Mouse (Mus musculus): ENCODE measurements around the gene Sema6b. TPM values are rescaled to one million over a fixed set of nuclear protein-coding genes. Genes with fewer than 3 reads are reported as not detected.

Gene Sema6b
- total RNA-seq (2014; rRNA removed) (91.6 and 97.5 TPM in 2 replicates), polyA plus RNA-seq (2015; fragmentation: Nextera tagmentation; extraction: Ambion mirVana) (12.9 and 13.2 TPM in 2 replicates)

DNA sequence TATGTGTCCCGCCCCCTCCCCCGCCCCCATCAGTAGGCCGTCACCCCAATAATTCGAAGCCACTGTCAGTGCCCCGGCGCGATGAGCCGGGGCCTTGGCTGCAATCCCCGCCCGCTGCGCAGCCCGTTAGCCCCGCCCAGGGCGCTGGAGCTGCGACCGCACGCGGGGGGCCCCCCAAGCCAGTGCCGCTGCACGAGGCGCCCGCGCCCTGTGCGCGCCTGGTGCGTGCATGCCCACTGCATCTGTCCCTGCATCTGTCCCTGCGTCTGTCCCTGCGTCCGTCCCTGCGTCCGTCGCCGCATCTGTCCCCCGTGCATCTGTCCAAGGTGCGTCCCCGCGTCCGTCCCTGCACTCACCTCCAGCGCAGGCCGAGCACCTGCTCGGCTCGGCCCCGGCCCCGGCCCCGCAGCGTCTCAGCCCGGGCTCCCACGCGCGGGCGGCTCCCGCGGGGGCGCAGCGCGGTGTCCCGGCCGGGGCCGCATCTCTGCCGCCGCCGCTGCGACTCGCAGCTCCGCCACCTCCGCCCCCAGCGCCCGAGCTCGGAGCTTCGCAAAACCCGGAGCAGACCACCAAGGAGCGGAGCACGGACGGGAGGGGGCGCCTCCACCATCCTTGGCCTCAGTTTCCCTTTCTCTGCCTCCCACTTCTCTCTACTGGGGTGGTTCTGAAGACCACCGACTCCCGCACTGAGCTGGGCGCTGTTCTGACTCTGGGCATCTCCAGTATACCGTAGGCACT, at the start of gene Sema6b:
Gene Sema6b, minus strand, starts transcription at position 486 of the 738 bp plus-strand sequence.
- Histone ChIP-seq H3K27ac (peak within 1 kb of the TSS; percentile 78), H3K9me3 (ENCODE audit: low read length) (no peaks in the 10 kb centered on the region), H3K9ac (replicated peaks; ENCODE audit: low read length) (peak within 1 kb of the TSS; percentile 83), H3K27me3 (ENCODE audit: insufficient read depth, low read length) (no peaks in the 10 kb centered on the region), H3K4me1 (ENCODE audit: insufficient read depth, low read length) (peaks cover 13% of the 10 kb centered on the region; the same call in 1 of the 2 replicates), H3K4me2 (ENCODE audit: low read depth, low read length) (peak within 1 kb of the TSS; percentile 81), H3K4me3 (ENCODE audit: low read length) (peak within 1 kb of the TSS; percentile 76), H3K36me3 (ENCODE audit: insufficient read depth, low read length) (no peaks in the 10 kb centered on the region)
- DNase-seq (ENCODE audit: low spot score): peak; percentile 87
- ATAC-seq: peak; percentile 45
- WGBS: 1% methylated on average over 77 of the region's 79 CpGs
- TF ChIP-seq CTCF (IDR thresholded peaks at IDR 0.05; ENCODE audit: low read depth): peak; percentile 41

DNA sequence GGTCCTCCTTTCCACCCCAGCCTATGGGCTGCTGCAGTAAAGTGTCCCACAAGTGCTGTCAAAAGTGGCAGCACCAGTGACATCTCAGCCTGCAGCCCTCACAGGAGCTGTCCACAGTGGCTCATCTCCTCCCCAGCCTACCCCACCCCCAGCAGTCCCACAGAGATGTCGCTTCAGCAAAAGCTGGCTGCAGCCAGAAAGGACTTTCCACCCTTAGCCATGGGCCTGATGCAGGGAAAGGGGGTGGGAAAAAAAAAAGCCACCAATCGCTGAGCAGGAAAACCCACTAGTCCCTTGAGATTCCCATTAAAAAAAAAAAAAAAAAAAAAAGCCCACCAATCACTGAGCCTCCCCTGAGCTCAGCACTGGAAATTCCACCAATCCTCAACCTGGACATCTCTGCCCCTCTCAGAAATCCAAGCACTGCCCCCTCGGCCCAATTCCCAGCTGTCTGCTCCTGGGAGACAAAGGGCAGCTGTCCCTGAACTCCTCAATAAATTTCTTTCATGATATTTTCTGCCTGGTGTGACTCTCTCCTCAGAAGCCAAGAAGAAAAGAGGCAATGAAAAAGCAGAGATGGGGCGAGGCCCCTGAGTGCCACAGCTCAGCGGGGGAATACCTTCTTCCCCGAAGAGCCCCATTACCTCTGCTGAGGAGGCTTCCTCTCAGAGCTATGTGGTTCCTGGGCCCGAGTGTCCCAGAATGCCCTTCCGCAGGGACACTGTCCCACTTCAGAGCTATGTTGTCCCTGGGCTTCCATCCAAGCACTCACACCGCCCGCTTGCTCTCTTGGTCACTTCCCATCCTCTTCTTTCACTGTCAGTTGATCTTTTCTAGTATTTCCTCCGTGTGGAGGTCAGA, 45.4 kb upstream of the Sema6b start:
- TF ChIP-seq CTCF (IDR thresholded peaks at IDR 0.05; ENCODE audit: low read depth): no peak
- H3K27ac ChIP-seq: peak overlapping the region; percentile 72; the same call in 1 of the 2 replicates
- no peak overlapping the region for H3K4me2 ChIP-seq (ENCODE audit: low read depth, low read length)
- no peak overlapping the region for H3K9ac ChIP-seq (replicated peaks; ENCODE audit: low read length)
- peaks cover 7% of the 10 kb centered on the region for H3K4me1 ChIP-seq (ENCODE audit: insufficient read depth, low read length)
- H3K36me3 ChIP-seq (ENCODE audit: insufficient read depth, low read length): peaks cover 37% of the 10 kb centered on the region
- H3K4me3 ChIP-seq (ENCODE audit: low read length): no peak overlapping the region
- peak; percentile 70 for DNase-seq (ENCODE audit: low spot score)
- 22% methylated on average over 11 of the region's 11 CpGs for WGBS
- ATAC-seq: peak; percentile 59
- no peaks in the 10 kb centered on the region for H3K9me3 ChIP-seq (ENCODE audit: low read length)
- H3K27me3 ChIP-seq (ENCODE audit: insufficient read depth, low read length): no peaks in the 10 kb centered on the region

- Histone ChIP-seq H3K4me3 (ENCODE audit: low read length) (peak within 1 kb of the TSS; percentile 79), H3K9me3 (ENCODE audit: low read length) (no peaks in the 10 kb centered on the region), H3K9ac (replicated peaks; ENCODE audit: low read length) (peak within 1 kb of the TSS; percentile 76), H3K27ac (peak within 1 kb of the TSS; percentile 77), H3K27me3 (ENCODE audit: insufficient read depth, low read length) (no peaks in the 10 kb centered on the region), H3K4me1 (ENCODE audit: insufficient read depth, low read length) (peaks cover 7% of the 10 kb centered on the region), H3K4me2 (ENCODE audit: low read depth, low read length) (peak within 1 kb of the TSS; percentile 84), H3K36me3 (ENCODE audit: insufficient read depth, low read length) (peaks cover 39% of the 10 kb centered on the region)
- under 1% methylated on average over 47 of the region's 47 CpGs for WGBS
- ATAC-seq (peak; percentile 93), DNase-seq (ENCODE audit: low spot score) (peak; percentile 98)
- peak; percentile 34; the same call in 1 of the 2 replicates for TF ChIP-seq CTCF (IDR thresholded peaks at IDR 0.05; ENCODE audit: low read depth)
These were observed 43.5 kb upstream of the Sema6b start, which contains the start of gene Mydgf for GRCm38 (mm10) chr17:56183658-56184103. Gene Mydgf (minus strand): TSS chr17:56183920.

- Histone ChIP-seq H3K36me3 (ENCODE audit: insufficient read depth, low read length) (peaks cover 36% of the 10 kb centered on the region), H3K4me2 (ENCODE audit: low read depth, low read length) (peak overlapping the region; percentile 84), H3K9ac (replicated peaks; ENCODE audit: low read length) (peak overlapping the region; percentile 76), H3K4me3 (ENCODE audit: low read length) (peak overlapping the region; percentile 79), H3K27ac (peak overlapping the region; percentile 77), H3K9me3 (ENCODE audit: low read length) (no peaks in the 10 kb centered on the region), H3K4me1 (ENCODE audit: insufficient read depth, low read length) (peaks cover 7% of the 10 kb centered on the region), H3K27me3 (ENCODE audit: insufficient read depth, low read length) (no peaks in the 10 kb centered on the region)
- 2% methylated on average over 14 of the region's 14 CpGs for WGBS
- no peak for TF ChIP-seq CTCF (IDR thresholded peaks at IDR 0.05; ENCODE audit: low read depth)
- DNase-seq (ENCODE audit: low spot score) (no peak), ATAC-seq (peak; percentile 30)
These were observed 43.0 kb upstream of the Sema6b start for GRCm38 (mm10) chr17:56182975-56183657.

DNA sequence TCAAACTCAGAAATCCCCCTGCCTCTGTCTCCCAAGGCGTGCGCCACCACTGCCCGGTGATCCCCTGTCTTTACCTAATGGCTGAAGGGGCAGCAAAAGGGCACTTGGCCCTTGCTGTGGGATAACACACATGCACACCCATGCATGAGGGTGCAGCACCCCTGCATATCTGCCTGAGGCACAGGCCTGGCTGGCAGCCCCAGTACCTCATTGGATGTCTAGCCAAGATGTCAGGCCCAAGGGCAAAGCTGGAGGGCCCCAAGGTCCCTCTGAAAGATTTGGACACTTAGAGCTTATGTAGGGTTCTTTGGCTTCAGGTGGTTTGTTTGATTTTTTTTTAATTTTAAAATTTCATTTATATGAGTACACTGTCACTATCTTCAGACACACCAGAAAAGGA, 35.3 kb upstream of the Sema6b start:
- Histone ChIP-seq H3K4me2 (ENCODE audit: low read depth, low read length) (no peak overlapping the region), H3K9me3 (ENCODE audit: low read length) (no peaks in the 10 kb centered on the region), H3K4me1 (ENCODE audit: insufficient read depth, low read length) (no peaks in the 10 kb centered on the region), H3K36me3 (ENCODE audit: insufficient read depth, low read length) (peaks cover 36% of the 10 kb centered on the region), H3K27ac (no peak overlapping the region), H3K4me3 (ENCODE audit: low read length) (no peak overlapping the region), H3K9ac (replicated peaks; ENCODE audit: low read length) (no peak overlapping the region), H3K27me3 (ENCODE audit: insufficient read depth, low read length) (no peaks in the 10 kb centered on the region)
- DNase-seq (ENCODE audit: low spot score) (no peak), ATAC-seq (no peak)
- 95% methylated on average over 3 of the region's 3 CpGs for WGBS
- TF ChIP-seq CTCF (IDR thresholded peaks at IDR 0.05; ENCODE audit: low read depth): no peak

DNA sequence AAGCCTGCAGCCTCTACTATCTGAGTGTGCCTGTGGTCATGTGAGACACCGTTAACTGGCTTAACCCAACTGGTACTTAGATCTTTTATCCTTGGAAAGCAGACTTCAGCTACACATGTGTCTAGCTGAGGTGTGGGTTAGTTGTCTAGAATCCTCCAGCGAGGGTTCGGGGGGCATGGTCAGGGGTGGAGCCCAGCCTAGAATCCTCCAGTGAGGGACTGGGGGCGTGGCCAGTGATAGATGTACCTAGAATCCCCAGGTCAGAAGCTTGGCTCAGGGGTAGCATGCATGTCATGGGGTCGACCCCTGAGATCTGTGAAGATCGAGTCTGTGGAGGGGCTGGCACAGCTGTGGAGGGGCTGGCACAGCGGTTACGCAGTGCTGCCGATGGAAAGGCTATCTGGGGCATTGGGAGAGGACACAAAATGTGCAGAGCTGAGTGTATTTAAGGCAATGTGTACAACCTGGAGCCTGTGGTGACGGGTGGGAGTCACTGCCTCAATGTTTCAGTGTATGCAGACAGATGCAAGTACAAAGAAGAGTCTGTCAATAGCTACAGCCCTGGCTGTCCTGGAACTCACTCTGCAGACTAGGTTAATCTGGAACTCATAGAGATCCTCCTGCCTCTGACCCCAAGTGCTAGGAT, 33.4 kb upstream of the Sema6b start:
- no peaks in the 10 kb centered on the region for H3K4me1 ChIP-seq (ENCODE audit: insufficient read depth, low read length)
- no peak overlapping the region for H3K4me3 ChIP-seq (ENCODE audit: low read length)
- no peaks in the 10 kb centered on the region for H3K27me3 ChIP-seq (ENCODE audit: insufficient read depth, low read length)
- no peak overlapping the region for H3K27ac ChIP-seq
- no peak overlapping the region for H3K9ac ChIP-seq (replicated peaks; ENCODE audit: low read length)
- TF ChIP-seq CTCF (IDR thresholded peaks at IDR 0.05; ENCODE audit: low read depth): no peak
- DNase-seq (ENCODE audit: low spot score) (no peak), ATAC-seq (no peak)
- peaks cover 21% of the 10 kb centered on the region for H3K36me3 ChIP-seq (ENCODE audit: insufficient read depth, low read length)
- no peaks in the 10 kb centered on the region for H3K9me3 ChIP-seq (ENCODE audit: low read length)
- 57% methylated on average over 10 of the region's 10 CpGs for WGBS
- no peak overlapping the region for H3K4me2 ChIP-seq (ENCODE audit: low read depth, low read length)

All from hindbrain, postnatal 0 days (tissue).